Mouse (Mus musculus) thymus, adult 2 months (tissue): ENCODE results near the gene Rd3l.

Experiments
- CTCF ChIP-seq: fragments of 200-500 bp; IDR thresholded peaks from 2 replicates; pipeline ENCODE4 v1.5.1; 2012; ENCODE audit warnings: mild to moderate bottlenecking, control low read depth, low read length, moderate library complexity, borderline replicate concordance; ENCODE audit not compliant: control insufficient read depth, poor library complexity, insufficient read depth; ENCODE audit errors: extremely low read depth
- POLR2A ChIP-seq: fragments of 200-500 bp; IDR thresholded peaks from 2 replicates; pipeline ENCODE4 v1.6.1; 2012; ENCODE audit warnings: mild to moderate bottlenecking, low read length, control low read depth, moderate library complexity; ENCODE audit not compliant: control insufficient read depth, poor library complexity, insufficient read depth; ENCODE audit errors: extremely low read depth

GRCm38 (mm10) chr12:111971231-111971686 is 9.9 kb downstream of the Rd3l start, which contains the start of gene Tdrd9:
- TF ChIP-seq CTCF (no peak), POLR2A (no peak)
